Mouse (Mus musculus) heart, postnatal 14 days (tissue): ENCODE measurements around the gene Ankrd35. TPM values are rescaled to one million over a fixed set of nuclear protein-coding genes. Genes with fewer than 3 reads are reported as not detected.
"Not testable (repeated sequence)": the region's sequence is repeated elsewhere in the genome, so short reads cannot be mapped to it uniquely, and the experiment has no call there.

Source experiments
- DNase-seq, 2 experiments: peaks; one replicate each; pipeline ENCODE4 v3.0.0; 2021 to 2022
- intact Hi-C: fragments of 180-260 bp; cut with DNase I; formaldehyde crosslinking; loops from one replicate; pipeline ENCODE4 v1.15.1; 2025
- long read RNA-seq, 2 experiments: library from polyadenylated mRNA; stranded (forward); transcript quantifications; one replicate each; pipeline ENCODE4 v2.0.0; 2021
- total RNA-seq, 2 experiments: library from RNA; stranded (reverse); gene quantifications; 2 replicates each; pipeline ENCODE4 v1.2.3; 2021

The Ankrd35 gene
- under 1 TPM; 0.84 to 0.93 TPM for total RNA-seq
- long read RNA-seq, experiment 1 = 0 reads
- long read RNA-seq, experiment 2, full-length matches to known transcripts = 1 of 2 reads
- long read RNA-seq, experiment 2, partial matches to known transcripts = 0 of 2 reads
- long read RNA-seq, experiment 2, other reads (novel, unspliced or antisense) = 1 of 2 reads

GRCm38 (mm10) chr3:96669727-96670468 is at the start of gene Ankrd35:
Ankrd35 (plus strand) TSS chr3:96670131.
- DNase-seq = peak; percentile 74 to 84
- intact Hi-C loops = loop anchor here (5.0 kb wide), 1 partner anchor 37 kb away; the partner anchor contains the start of gene Nudt17

DNA sequence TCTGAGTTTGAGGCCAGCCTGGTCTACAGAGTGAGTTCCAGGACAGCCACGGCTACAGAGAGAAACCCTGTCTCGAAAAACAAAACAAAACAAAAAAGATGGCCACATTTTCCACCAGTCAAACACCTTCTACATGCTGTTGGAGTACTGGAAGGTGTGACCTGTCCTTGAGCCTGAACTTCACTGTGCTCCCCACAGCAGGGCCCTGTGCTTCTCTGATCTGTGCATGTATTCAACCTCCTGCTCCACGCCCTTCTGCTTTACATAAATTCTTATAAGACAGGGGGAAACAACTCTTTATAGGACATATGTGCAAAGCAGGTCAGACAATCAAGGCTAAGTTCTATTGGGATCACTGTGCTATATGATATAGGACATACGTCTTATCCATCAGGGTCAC is 46.7 kb upstream of the Ankrd35 start:
- no peak for DNase-seq
- intact Hi-C loops = no loop called here

- peak; percentile 92 to 97 for DNase-seq
- intact Hi-C loops = no loop called here
Observed at GRCm38 (mm10) chr3:96629729-96630600, 40.0 kb upstream of the Ankrd35 start, which contains the start of gene Rbm8a. Rbm8a (plus strand) TSS chr3:96629933.

- intact Hi-C loops = loop anchor here (2.0 kb wide), 1 partner anchor 29 kb away; no protein-coding TSS in a partner anchor
- DNase-seq = no peak
Observed at GRCm38 (mm10) chr3:96632058-96632457, 37.9 kb upstream of the Ankrd35 start.

GRCm38 (mm10) chr3:96634015-96634414 is 35.9 kb upstream of the Ankrd35 start:
- no peak for DNase-seq
- intact Hi-C loops = loop anchor here (2.0 kb wide), 1 partner anchor 53 kb away; no protein-coding TSS in a partner anchor

DNA sequence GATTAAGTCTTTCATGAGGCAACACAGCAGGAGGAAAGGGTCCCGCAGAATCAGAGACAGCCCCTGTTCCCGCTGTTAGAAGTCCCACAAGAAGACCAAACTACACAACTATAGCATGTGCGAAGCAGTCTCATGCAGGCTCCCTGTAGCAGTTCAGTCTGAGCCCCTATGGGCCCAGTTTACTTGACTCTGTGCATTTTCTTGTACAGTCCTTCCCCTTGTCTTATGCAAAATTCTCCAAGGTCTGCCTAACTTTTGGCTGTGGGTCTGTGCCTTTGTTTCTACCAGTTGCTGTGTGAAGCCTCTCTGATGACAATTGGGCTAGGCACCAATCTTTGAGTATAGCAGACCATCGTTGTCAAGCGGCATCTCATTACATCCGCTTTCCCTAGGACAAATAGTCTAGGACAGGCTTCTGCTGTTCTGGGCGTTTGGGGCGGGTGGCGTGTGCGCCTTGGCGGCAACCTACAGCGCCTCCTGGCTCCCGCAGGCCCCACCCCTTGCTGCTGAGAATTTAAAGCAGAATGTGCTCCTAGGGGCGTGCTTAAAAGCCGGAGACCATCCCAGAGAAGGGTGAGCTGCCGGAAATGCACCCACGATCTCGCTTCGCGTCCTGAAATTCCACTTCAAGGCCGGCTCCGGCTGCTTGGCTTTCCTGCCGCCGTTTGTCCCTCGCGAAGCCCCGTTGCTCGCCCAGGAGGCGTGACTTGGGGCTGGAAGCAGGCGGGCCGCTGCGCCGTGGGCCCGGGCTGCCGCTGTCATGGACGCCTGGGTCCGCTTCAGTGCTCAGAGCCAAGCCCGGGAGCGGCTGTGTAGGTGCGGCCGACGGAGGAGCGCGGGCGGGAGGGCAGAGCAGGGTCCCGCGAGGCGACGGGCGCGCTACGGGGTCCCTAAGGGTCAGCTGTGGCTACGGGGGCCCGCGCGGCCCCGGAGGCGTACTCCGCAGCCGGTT is 34.7 kb upstream of the Ankrd35 start, which contains the start of the genes Pex11b and Gm42957:
Pex11b (plus strand) TSS at position 449 of the 952 bp plus-strand sequence.
Gm42957 (plus strand) TSS at position 547 of the 952 bp plus-strand sequence.
- intact Hi-C loops = loop anchor here (2.0 to 5.0 kb wide), 2 partner anchors 54 to 57 kb away; no protein-coding TSS in a partner anchor
- peak; percentile 89 to 93 for DNase-seq

- DNase-seq = no peak
- intact Hi-C loops = loop anchor here (2.0 to 5.0 kb wide), 2 partner anchors 55 to 56 kb away; no protein-coding TSS in a partner anchor
Observed at GRCm38 (mm10) chr3:96635906-96636305, 34.0 kb upstream of the Ankrd35 start.

GRCm38 (mm10) chr3:96636448-96636847 is 33.5 kb upstream of the Ankrd35 start:
- intact Hi-C loops = loop anchor here (5.0 kb wide), 1 partner anchor 56 kb away; no protein-coding TSS in a partner anchor
- no peak for DNase-seq

GRCm38 (mm10) chr3:96639219-96639618 is 30.7 kb upstream of the Ankrd35 start:
- DNase-seq = peak; percentile 60 to 77
- intact Hi-C loops = loop anchor here (2.0 to 5.0 kb wide), 2 partner anchors 53 to 92 kb away; no protein-coding TSS in a partner anchor

GRCm38 (mm10) chr3:96645018-96645649 is 24.8 kb upstream of the Ankrd35 start, which contains the start of gene Itga10:
Itga10 (plus strand) TSS chr3:96645584.
- DNase-seq = peak; percentile 49 to 66
- intact Hi-C loops = loop anchor here (5.0 kb wide), 1 partner anchor 62 kb away; the partner anchor contains the start of gene Nudt17

GRCm38 (mm10) chr3:96647365-96647764 is 22.6 kb upstream of the Ankrd35 start:
- no peak for DNase-seq
- intact Hi-C loops = loop anchor here (5.0 kb wide), 1 partner anchor 60 kb away; the partner anchor contains the start of gene Nudt17

DNA sequence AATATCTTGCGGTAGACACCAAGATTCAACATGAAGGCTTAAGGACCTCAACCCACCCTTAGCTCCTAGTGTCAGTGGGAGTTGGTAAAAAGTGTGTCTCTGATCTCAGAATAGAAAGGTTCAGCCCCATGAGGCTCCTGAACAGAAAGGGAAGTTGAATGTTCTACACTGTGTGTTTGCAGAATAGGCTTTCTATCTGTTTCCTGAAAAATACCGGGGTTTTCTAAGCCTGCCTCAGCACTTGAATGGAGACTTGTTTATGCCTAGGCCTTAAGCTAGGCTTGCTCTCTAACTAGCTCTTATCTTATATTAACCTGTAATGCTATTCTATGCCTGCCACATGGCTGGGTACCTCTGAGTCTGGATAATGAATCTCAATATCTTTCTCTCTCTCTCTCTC is 9.0 kb upstream of the Ankrd35 start:
- DNase-seq = no peak

DNA sequence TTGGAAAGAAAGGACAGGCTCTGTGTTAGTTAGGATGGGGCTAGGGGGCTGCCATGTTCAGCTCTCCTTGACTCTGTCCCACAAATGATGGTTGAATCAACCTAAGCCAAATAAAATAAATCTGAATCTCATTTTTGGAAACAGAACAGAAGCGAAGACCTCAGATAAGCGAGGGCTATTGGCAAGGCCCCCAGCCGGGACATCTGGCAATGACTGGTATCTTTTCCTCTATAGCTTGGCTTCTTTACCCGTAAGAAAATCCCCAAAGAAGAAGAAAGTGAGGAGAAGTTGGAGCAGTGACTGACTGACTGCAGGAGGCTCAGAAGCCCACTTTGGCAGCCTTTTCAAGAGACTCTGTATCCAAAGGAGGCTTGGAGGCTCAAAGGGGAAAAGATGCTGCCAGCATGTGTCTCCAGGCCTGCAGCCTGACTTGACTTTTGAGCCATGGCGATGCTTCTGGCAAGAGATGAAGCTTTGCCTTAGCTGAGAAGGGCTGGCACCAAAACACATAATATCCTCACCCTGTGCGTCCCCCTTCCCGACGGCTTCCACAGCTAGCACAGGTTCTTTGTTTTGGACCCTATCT is 7.1 kb upstream of the Ankrd35 start:
- DNase-seq = no peak
- intact Hi-C loops = no loop called here

More for the DNA sequence above, 9.0 kb upstream of the Ankrd35 start:
- intact Hi-C loops = no loop called here

DNA sequence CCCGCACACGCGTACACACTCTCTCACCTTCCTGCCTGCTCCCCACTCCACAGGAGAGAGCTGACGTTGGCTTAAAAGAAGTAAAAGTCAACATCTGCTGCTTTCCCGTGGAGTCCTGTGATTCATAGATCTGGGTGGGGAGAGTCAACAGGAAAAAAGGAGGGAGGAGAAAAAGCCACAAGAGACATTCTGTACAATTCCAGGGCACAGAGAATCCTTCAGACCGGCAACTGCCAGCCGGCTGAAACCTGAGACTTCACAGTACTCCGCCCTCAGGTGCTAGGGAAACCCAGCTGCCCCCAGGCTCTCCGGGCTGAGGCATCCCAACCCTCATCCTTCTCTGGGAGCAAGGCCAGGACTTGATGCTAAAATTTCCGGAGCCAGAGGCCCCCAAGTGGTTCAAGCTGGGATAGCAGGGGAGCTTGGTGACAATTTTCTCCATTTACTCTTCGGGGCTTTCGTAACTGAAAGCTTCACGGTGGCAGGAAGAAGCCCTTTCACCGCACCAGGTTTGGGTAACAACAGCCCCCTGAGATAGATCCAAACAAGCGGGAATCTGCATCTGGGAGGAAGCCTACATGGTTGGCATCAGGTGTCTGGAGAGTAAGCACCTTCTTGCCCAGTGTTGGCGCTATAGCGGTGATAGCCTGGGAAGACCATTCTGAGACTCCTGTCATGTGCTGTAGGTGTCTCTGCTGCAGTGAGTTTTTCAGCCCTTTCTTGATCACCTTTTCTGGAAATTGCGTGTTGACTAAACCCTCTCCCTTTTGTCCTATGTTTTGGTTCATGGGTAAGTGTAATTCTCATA is 6.3 kb upstream of the Ankrd35 start:
- DNase-seq = peak; percentile 82 to 89
- intact Hi-C loops = no loop called here

- not testable (repeated sequence) for DNase-seq
- intact Hi-C loops = loop anchor here (5.0 kb wide), 1 partner anchor 41 kb away; the partner anchor contains the start of gene Nudt17
Observed at GRCm38 (mm10) chr3:96665732-96666363, 4.1 kb upstream of the Ankrd35 start.

GRCm38 (mm10) chr3:96666916-96667315 is 3.0 kb upstream of the Ankrd35 start:
- intact Hi-C loops = loop anchor here (5.0 kb wide), 1 partner anchor 40 kb away; the partner anchor contains the start of gene Nudt17
- DNase-seq = no peak
